Mouse (Mus musculus) midbrain, postnatal 0 days (tissue): ENCODE results near the gene Kcnk3. TPM values are rescaled to one million over a fixed set of nuclear protein-coding genes. Genes with fewer than 3 reads are reported as not detected.
A peak's percentile ranks its signal among the peaks of the same experiment; 100 is the strongest.

ENCODE experiments used
- ATAC-seq: fragments of 200-750 bp; cut with Nextera tagmentation; 2 replicates; pipeline ENCODE4 v1.8.0; 2017; ENCODE audit warnings: moderate number of reproducible peaks, mild to moderate bottlenecking, moderate TSS enrichment, moderate library complexity; ENCODE audit not compliant: low FRiP score
- DNase-seq: peaks from one replicate; pipeline ENCODE4 v3.0.0-alpha.2; 2015; ENCODE audit warnings: low spot score
- H3K27ac ChIP-seq: fragments of 300-500 bp; sonication (generic); 2 replicates; pipeline ENCODE4 v1.5.1; 2014; ENCODE audit warnings: low read depth, mild to moderate bottlenecking, low read length, mixed read lengths
- H3K27me3 ChIP-seq: fragments of 300-500 bp; sonication (generic); 2 replicates; pipeline ENCODE4 v1.6.1; 2014; ENCODE audit warnings: low read length, control low read depth, mixed read lengths; ENCODE audit not compliant: insufficient read depth
- H3K36me3 ChIP-seq: fragments of 300-500 bp; sonication (generic); 2 replicates; pipeline ENCODE4 v1.6.1; 2014; ENCODE audit warnings: low read length, control low read depth, mixed read lengths; ENCODE audit not compliant: insufficient read depth
- H3K4me1 ChIP-seq: fragments of 300-500 bp; sonication (generic); 2 replicates; pipeline ENCODE4 v1.6.1; 2014; ENCODE audit warnings: mild to moderate bottlenecking, control low read depth, antibody characterized with exemption, low read length, mixed read lengths; ENCODE audit not compliant: insufficient read depth
- H3K4me2 ChIP-seq: fragments of 300-500 bp; sonication (generic); 2 replicates; pipeline ENCODE4 v1.6.1; 2014; ENCODE audit warnings: low read depth, mild to moderate bottlenecking, low read length, mixed read lengths; ENCODE audit not compliant: poor library complexity, severe bottlenecking
- H3K4me3 ChIP-seq: fragments of 300-500 bp; sonication (generic); 2 replicates; pipeline ENCODE4 v1.5.1; 2014; ENCODE audit warnings: low read depth, mild to moderate bottlenecking, low read length, moderate library complexity
- H3K9ac ChIP-seq: fragments of 300-500 bp; sonication (generic); replicated peaks from 2 replicates; pipeline ENCODE4 v1.6.1; 2014; ENCODE audit warnings: mild to moderate bottlenecking, low read length, moderate library complexity, mixed read lengths; ENCODE audit not compliant: poor library complexity, severe bottlenecking
- H3K9me3 ChIP-seq: fragments of 300-500 bp; sonication (generic); 2 replicates; pipeline ENCODE4 v1.6.1; 2016; ENCODE audit warnings: low read length, control low read depth
- CTCF ChIP-seq: IDR thresholded peaks from 2 replicates; pipeline ENCODE4 v1.5.1; 2016; ENCODE audit warnings: antibody characterized with exemption, mild to moderate bottlenecking
- WGBS: fragments of 180-500 bp; shearing (Covaris S2); extraction: QIAGEN DNeasy Blood & Tissue Kit; methylation state at CpG from one replicate; pipeline ENCODE4 v1.1.7; 2014; 5-methylcytosine and 5-hydroxymethylcytosine counted together
- polyA plus RNA-seq: library from polyadenylated mRNA; unstranded; fragments of >200 nt; fragmentation: Nextera tagmentation; extraction: Ambion mirVana; gene quantifications from 2 replicates; pipeline ENCODE4 v1.2.1, GENCODE M21; 2015
- total RNA-seq: library from RNA; depleted of rRNA; stranded (reverse); fragments of >200 nt; gene quantifications from 2 replicates; pipeline ENCODE4 v1.2.3, GENCODE M21; 2014

Kcnk3 gene
- total and polyA plus RNA-seq, 2 experiments from 2014 or later = 12.2 to 21.8 TPM

DNA sequence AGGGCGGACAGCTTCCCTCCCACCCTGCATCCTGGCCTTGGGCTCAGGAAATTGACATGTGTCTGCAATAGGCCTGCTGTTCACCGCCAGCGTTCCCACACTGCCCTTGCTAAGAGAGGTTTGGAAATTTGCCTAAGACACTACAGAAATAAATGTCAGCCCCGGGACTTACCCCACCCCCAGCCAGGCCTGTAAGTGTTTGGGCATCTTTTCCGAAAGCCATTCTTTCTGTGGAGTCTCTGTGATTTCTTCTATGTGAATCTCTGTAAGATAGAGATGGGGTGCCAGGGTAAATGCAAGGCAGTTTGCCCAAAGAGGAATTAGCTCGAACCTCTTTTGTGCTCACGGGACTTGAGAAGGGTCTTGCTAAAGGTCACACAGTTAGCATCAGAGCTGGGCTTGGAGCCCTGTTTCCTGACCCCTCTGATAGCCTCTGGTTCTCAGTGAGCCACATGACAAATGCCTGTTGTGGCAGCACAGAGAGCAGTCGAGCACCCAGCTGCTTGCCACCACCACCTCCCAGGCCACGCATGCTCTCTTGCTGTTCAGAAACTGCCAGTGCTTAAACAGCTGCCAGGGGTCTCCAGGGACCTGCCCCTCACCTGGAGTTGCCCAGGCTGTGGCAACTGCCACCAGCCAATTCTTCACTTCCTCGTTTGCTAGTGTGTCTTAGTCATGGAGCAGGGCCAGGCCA is 6.0 kb downstream of the Kcnk3 start:
- Histone ChIP-seq H3K27me3 (no peaks in the 10 kb centered on the region), H3K4me2 (no peak overlapping the region), H3K9ac (no peak overlapping the region), H3K36me3 (no peaks in the 10 kb centered on the region), H3K4me1 (peaks cover 5% of the 10 kb centered on the region), H3K27ac (no peak overlapping the region), H3K9me3 (no peaks in the 10 kb centered on the region), H3K4me3 (no peak overlapping the region)
- no peak for TF ChIP-seq CTCF
- 42% methylated on average over 10 of the region's 10 CpGs for WGBS
- ATAC-seq (no peak), DNase-seq (no peak)

DNA sequence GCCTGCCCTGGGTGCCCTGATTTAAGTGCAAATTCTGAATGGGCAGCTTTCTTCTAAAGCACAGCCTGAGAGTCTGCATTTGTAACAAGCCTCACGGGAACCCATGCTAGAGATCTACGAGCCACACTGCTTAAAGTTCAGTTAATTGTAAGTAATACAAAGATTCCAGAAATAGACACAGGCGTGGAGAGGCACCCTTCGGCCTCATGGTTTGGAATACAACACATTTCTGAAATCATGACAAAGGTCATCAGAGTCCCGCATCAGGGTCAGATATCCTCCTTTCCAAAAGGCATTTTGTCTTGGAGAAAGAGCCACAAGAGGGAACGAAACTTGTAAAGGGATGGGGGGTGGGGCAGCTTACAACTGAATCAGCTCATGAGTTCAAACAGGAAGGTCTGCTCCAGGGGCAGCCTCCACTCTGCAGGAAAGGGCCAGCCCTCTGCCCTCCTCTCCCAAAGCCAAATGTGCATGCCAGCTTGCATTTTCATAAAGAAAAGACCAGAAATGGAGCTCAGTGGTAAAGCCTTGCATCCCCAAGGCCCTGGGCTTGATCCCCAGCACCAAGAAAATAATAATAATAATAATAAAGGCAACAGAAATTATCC is 7.1 kb downstream of the Kcnk3 start:
- 50% methylated on average over 6 of the region's 6 CpGs for WGBS
- H3K27ac ChIP-seq = no peak overlapping the region
- no peak overlapping the region for H3K4me2 ChIP-seq
- no peak overlapping the region for H3K9ac ChIP-seq
- no peak for TF ChIP-seq CTCF
- ATAC-seq (no peak), DNase-seq (no peak)
- no peak overlapping the region for H3K4me3 ChIP-seq
- no peaks in the 10 kb centered on the region for H3K27me3 ChIP-seq
- H3K36me3 ChIP-seq = no peaks in the 10 kb centered on the region
- no peaks in the 10 kb centered on the region for H3K9me3 ChIP-seq
- H3K4me1 ChIP-seq = peaks cover 5% of the 10 kb centered on the region

DNA sequence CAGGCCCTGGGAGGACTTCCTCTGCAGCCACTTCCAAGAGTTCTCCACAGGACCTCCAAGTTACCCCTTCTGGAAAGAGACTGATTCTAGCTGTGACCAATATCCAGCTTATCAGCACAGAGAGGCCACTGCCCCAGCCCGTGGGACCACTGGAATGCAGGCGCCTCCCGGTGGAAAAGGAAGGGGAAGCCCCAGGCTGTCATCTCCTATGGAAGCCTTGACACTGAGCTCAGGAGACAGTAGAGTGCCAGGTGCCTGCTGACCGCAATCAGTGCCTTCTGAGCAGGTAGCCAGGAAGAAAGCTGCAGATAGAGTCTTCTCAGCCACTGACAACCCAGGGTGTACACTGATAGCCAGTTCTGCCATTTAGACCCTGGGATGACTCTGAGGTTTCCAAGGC is 13.4 kb downstream of the Kcnk3 start:
- H3K4me3 ChIP-seq = no peak overlapping the region
- H3K4me1 ChIP-seq = no peaks in the 10 kb centered on the region
- H3K27ac ChIP-seq = no peak overlapping the region
- no peak for ATAC-seq
- DNase-seq = no peak
- WGBS = 33% methylated on average over 4 of the region's 4 CpGs
- H3K27me3 ChIP-seq = no peaks in the 10 kb centered on the region
- no peak overlapping the region for H3K4me2 ChIP-seq
- no peaks in the 10 kb centered on the region for H3K9me3 ChIP-seq
- no peaks in the 10 kb centered on the region for H3K36me3 ChIP-seq
- peak; percentile 18; the same call in 1 of the 2 replicates for TF ChIP-seq CTCF
- H3K9ac ChIP-seq = no peak overlapping the region

DNA sequence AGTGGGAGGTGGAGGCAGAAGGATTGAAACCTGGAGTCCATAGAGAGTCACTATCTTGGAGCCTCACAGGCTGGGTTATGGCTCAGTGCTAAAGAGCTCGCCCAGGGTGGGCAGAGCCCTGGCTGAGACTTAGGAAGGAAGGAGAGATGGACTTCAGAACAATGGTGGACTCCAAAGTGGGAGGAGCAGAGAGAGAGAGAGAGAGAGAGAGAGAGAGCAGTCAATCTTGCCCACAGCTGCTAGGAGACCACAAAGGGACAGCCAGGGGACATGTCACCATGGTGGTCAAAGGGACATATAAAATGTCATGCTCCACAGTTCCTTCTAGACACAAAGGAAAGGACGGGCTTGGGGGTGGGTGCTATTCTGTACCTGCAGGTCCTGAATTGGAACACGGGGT is 15.3 kb downstream of the Kcnk3 start:
- Histone ChIP-seq H3K4me1 (no peaks in the 10 kb centered on the region), H3K36me3 (no peaks in the 10 kb centered on the region), H3K9ac (no peak overlapping the region), H3K27me3 (no peaks in the 10 kb centered on the region), H3K4me2 (no peak overlapping the region), H3K27ac (no peak overlapping the region), H3K9me3 (no peaks in the 10 kb centered on the region), H3K4me3 (no peak overlapping the region)
- ATAC-seq (no peak), DNase-seq (no peak)
- no peak for TF ChIP-seq CTCF
- 53% methylated on average over 3 of the region's 3 CpGs for WGBS

DNA sequence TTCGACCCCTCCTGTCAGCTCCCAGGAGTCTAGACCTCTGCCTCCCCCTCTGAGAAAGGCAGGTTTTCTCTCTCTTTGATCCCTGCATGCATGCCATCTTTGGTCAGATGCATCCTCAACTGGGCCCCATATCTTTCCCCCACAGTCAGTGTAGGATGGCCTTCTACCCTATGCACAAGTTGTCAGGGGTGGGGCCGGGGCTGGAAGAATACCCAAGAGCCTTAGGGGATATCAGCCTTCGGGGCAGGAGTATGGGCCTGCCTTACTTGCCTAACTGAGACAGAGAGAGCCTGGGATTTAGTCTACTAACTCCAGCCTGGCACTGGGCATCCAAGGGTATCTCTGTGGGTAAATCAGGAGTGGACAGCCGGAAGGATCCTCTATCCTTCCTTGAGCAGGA is 16.0 kb downstream of the Kcnk3 start:
- no peaks in the 10 kb centered on the region for H3K27me3 ChIP-seq
- DNase-seq (no peak), ATAC-seq (no peak)
- no peak overlapping the region for H3K4me3 ChIP-seq
- H3K4me1 ChIP-seq = no peaks in the 10 kb centered on the region
- H3K4me2 ChIP-seq = no peak overlapping the region
- H3K9me3 ChIP-seq = no peaks in the 10 kb centered on the region
- no peak overlapping the region for H3K9ac ChIP-seq
- WGBS = 76% methylated on average over 4 of the region's 4 CpGs
- H3K27ac ChIP-seq = no peak overlapping the region
- no peak for TF ChIP-seq CTCF
- H3K36me3 ChIP-seq = no peaks in the 10 kb centered on the region

DNA sequence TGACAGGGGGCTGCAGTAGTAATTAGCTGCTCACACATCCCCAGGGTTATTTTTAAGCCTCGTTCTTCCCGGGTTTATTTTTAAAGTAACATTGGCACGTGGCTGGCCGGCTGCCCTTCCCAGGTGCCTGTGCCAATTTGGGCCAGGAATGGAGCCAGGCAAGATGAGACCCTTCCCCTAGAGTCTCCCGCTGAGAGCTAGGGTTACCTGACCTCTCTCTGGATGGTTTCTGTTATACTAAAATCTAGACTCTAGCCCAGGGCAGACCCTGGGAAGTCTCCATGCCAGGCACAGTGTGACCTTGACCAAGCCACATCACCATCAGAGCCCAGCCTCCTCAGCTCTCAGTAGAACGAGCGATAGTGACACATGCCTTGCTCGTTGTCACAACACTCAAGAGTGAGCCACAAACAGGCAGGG is 16.8 kb downstream of the Kcnk3 start:
- TF ChIP-seq CTCF = no peak
- Histone ChIP-seq H3K27ac (no peak overlapping the region), H3K9me3 (no peaks in the 10 kb centered on the region), H3K9ac (no peak overlapping the region), H3K27me3 (no peaks in the 10 kb centered on the region), H3K4me1 (no peaks in the 10 kb centered on the region), H3K4me2 (no peak overlapping the region), H3K4me3 (no peak overlapping the region), H3K36me3 (no peaks in the 10 kb centered on the region)
- DNase-seq = no peak
- no peak for ATAC-seq
- 64% methylated on average over 8 of the region's 8 CpGs for WGBS
